Comparison of ENCODE assay signal across 8 mouse cellular contexts in the genomic region with DNA sequence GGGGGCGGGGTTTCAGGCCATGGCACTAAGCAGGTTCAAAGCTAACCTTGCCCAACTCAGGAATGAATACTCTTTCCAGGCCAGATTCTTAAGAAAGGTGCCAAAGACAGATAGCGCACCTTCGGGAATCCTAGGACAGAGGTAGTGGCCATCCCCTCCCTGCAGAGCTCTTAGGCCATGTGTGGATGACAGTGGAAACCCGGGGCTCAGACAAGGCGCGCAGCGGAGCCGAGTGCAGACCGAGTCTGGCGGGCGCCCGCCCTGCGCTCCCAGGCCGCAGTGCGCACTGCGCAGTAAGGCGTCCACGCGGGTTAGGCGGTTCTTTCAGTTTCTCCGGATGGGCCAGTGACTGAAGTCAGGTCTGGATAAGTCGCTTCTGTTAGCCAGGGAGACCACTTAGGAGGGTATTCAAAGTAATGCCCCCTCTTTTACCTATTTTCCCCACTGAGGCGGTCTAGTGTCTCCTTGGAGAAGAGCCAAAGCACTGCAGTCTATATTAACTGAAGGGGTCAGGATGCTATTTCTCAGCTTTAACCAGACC. TPM values are rescaled to one million over a fixed set of nuclear protein-coding genes. Genes with fewer than 3 reads are reported as not detected.
DNase-seq lines count a peak whose midpoint lies in the region; ATAC-seq lines count a peak whose summit lies in the region.

No protein-coding gene starts in this region.

- peak overlapping the region; percentile 10 for H3K4me3 ChIP-seq in megakaryocyte, embryonic 14.5 days (replicated peaks)
- H3K4me3 ChIP-seq in forebrain, embryonic 15.5 days = peak overlapping the region; percentile 27
- H3K4me3 ChIP-seq in midbrain, embryonic 10.5 days = peak overlapping the region; percentile 53

- H3K36me3 ChIP-seq in megakaryocyte, embryonic 14.5 days (replicated peaks; ENCODE audit: low read length) = no peaks in the 10 kb centered on the region
- no peaks in the 10 kb centered on the region for H3K36me3 ChIP-seq in forebrain, embryonic 15.5 days
- H3K36me3 ChIP-seq in midbrain, embryonic 10.5 days = no peaks in the 10 kb centered on the region

- DNase-seq in embryo, embryonic 10.5 days (ENCODE audit: low spot score) = peak; percentile 18
- DNase-seq in embryo, embryonic 10 days (ENCODE audit: low spot score) = no peak
- DNase-seq in midbrain, embryonic 10.5 days (ENCODE audit: low spot score) = no peak
- no peak for DNase-seq in MN1 (ENCODE audit: low spot score)

- peaks cover 38% of the 10 kb centered on the region for H3K27me3 ChIP-seq in megakaryocyte, embryonic 14.5 days (replicated peaks)
- 0 out of 2 replicates have a peak, but pooled peaks cover 6% of the 10 kb centered on the region for H3K27me3 ChIP-seq in forebrain, embryonic 15.5 days
- peaks cover 49% of the 10 kb centered on the region for H3K27me3 ChIP-seq in midbrain, embryonic 10.5 days (ENCODE audit: low read depth, poor library complexity, severe bottlenecking)

- no peak overlapping the region for H3K9ac ChIP-seq in forebrain, embryonic 15.5 days (replicated peaks)

- 19% methylated on average over 23 of the region's 23 CpGs for WGBS in forebrain, embryonic 15.5 days
- WGBS in midbrain, embryonic 10.5 days = 27% methylated on average over 23 of the region's 23 CpGs

- H3K27ac ChIP-seq in forebrain, embryonic 15.5 days (replicated peaks) = no peak overlapping the region
- H3K27ac ChIP-seq in midbrain, embryonic 10.5 days (replicated peaks) = 0 out of 2 replicates have a peak overlapping the region, but pooled peaks have one; percentile 33

- no peak for ATAC-seq in megakaryocyte, adult 5-6 weeks (ENCODE audit: poor library complexity, severe bottlenecking)
- peak; percentile 16; the same call in 1 of the 2 replicates for ATAC-seq in forebrain, embryonic 15.5 days (replicated peaks)
- no peak for ATAC-seq in megakaryocyte progenitor cell, adult 5-6 weeks (replicated peaks; ENCODE audit: poor library complexity)

- peaks cover 1% of the 10 kb centered on the region; the same call in 1 of the 2 replicates for H3K9me3 ChIP-seq in megakaryocyte, embryonic 14.5 days
- no peaks in the 10 kb centered on the region for H3K9me3 ChIP-seq in forebrain, embryonic 15.5 days
- H3K9me3 ChIP-seq in midbrain, embryonic 10.5 days (replicated peaks) = no peaks in the 10 kb centered on the region; the same call in 1 of the 2 replicates

- H3K4me1 ChIP-seq in megakaryocyte, embryonic 14.5 days = no peaks in the 10 kb centered on the region
- peaks cover 24% of the 10 kb centered on the region for H3K4me1 ChIP-seq in forebrain, embryonic 15.5 days
- peaks cover 28% of the 10 kb centered on the region for H3K4me1 ChIP-seq in midbrain, embryonic 10.5 days

- H3K4me2 ChIP-seq in forebrain, embryonic 15.5 days (replicated peaks) = peak overlapping the region; percentile 84

RNA-seq across cellular contexts. Expression of gene Vsnl1, which starts 1.6 kb away (rescaled TPM):
- not detected in 2 replicates for polyA plus RNA-seq in megakaryocyte, embryonic 14.5 days (2012; ENCODE audit: insufficient read depth, low replicate concordance)
- total RNA-seq in megakaryocyte, adult 5-6 weeks (2015) = not detected in 2 replicates
- not detected in 2 replicates for total RNA-seq in megakaryocyte, adult 5-6 weeks (2017)
- 13.1 and 16.6 TPM in 2 replicates for polyA plus RNA-seq in forebrain, embryonic 15.5 days (2015; fragmentation: Nextera tagmentation; extraction: Ambion mirVana)
- polyA plus RNA-seq in midbrain, embryonic 10.5 days (2016; fragmentation: Nextera tagmentation; extraction: Ambion mirVana) = 0.72 and 0.75 TPM in 2 replicates
- total RNA-seq in megakaryocyte progenitor cell, adult 5-6 weeks (2015) = not detected in 2 replicates
- total RNA-seq in megakaryocyte progenitor cell, adult 5-6 weeks (2017) = not detected in 2 replicates

RNA-seq across cellular contexts. Expression of gene Rad51ap2, which starts 17.9 kb away (rescaled TPM):
- not detected in 2 replicates for polyA plus RNA-seq in megakaryocyte, embryonic 14.5 days (2012; ENCODE audit: insufficient read depth, low replicate concordance)
- total RNA-seq in megakaryocyte, adult 5-6 weeks (2015) = not detected in 2 replicates
- not detected in 2 replicates for total RNA-seq in megakaryocyte, adult 5-6 weeks (2017)
- 0.31 and 0.33 TPM in 2 replicates for polyA plus RNA-seq in forebrain, embryonic 15.5 days (2015; fragmentation: Nextera tagmentation; extraction: Ambion mirVana)
- 0.28 and 0.63 TPM in 2 replicates for polyA plus RNA-seq in midbrain, embryonic 10.5 days (2016; fragmentation: Nextera tagmentation; extraction: Ambion mirVana)
- not detected in 2 replicates for total RNA-seq in megakaryocyte progenitor cell, adult 5-6 weeks (2015)
- not detected in 2 replicates for total RNA-seq in megakaryocyte progenitor cell, adult 5-6 weeks (2017)
